Mouse (Mus musculus): ENCODE measurements around the gene Zmiz1. TPM values are rescaled to one million over a fixed set of nuclear protein-coding genes. Genes with fewer than 3 reads are reported as not detected.

Zmiz1 gene
- polyA plus RNA-seq, 1 experiment from 2014 or later = 57.2 TPM

DNA sequence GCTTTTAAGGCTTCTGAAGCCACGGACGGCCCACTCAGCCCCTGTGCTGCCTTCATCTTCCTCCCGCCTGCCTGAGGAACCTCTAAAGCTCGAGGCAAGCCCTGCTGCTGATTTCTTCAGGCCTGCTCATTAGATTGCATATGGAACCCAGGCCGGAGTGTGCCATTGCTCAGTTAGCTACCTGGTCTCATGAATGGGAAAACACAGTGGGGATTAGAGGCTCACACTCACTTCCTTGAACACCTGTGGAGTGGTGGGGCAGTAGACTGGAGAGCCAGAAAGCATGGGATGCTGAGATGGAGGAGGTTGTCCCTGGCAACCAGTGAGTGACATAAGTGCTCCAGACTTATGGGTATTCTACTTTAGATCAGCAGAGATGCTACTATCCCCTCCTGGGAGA lies 19.3 kb downstream of the Zmiz1 start:
- no peaks in the 10 kb centered on the region for H3K36me3 ChIP-seq
- peak overlapping the region; percentile 76 for H3K27ac ChIP-seq (replicated peaks)
- no peak overlapping the region for H3K9ac ChIP-seq
- H3K4me2 ChIP-seq = no peak overlapping the region
- H3K4me3 ChIP-seq = no peak overlapping the region
- WGBS = 54% methylated on average over 5 of the region's 5 CpGs
- no peaks in the 10 kb centered on the region for H3K9me3 ChIP-seq
- H3K4me1 ChIP-seq (replicated peaks) = peaks cover 100% of the 10 kb centered on the region
- no peaks in the 10 kb centered on the region for H3K27me3 ChIP-seq
- no peak for ATAC-seq (ENCODE audit: low read depth)

- peak overlapping the region; percentile 35 for H3K9ac ChIP-seq
- 45% methylated on average over 9 of the region's 9 CpGs for WGBS
- ATAC-seq (ENCODE audit: low read depth) = peak; percentile 54
Observed at GRCm38 (mm10) chr14:25478755-25479154, 19.8 kb downstream of the Zmiz1 start.

GRCm38 (mm10) chr14:25479841-25480252 lies 20.9 kb downstream of the Zmiz1 start:
- H3K4me2 ChIP-seq = no peak overlapping the region
- peak overlapping the region; percentile 76 for H3K27ac ChIP-seq (replicated peaks)
- H3K4me1 ChIP-seq (replicated peaks) = peaks cover 100% of the 10 kb centered on the region
- H3K36me3 ChIP-seq = no peaks in the 10 kb centered on the region
- WGBS = 65% methylated on average over 3 of the region's 3 CpGs
- no peak overlapping the region for H3K4me3 ChIP-seq
- no peaks in the 10 kb centered on the region for H3K27me3 ChIP-seq
- no peaks in the 10 kb centered on the region for H3K9me3 ChIP-seq
- ATAC-seq (ENCODE audit: low read depth) = no peak
- no peak overlapping the region for H3K9ac ChIP-seq

More at GRCm38 (mm10) chr14:25478755-25479154, 19.8 kb downstream of the Zmiz1 start:
- H3K9me3 ChIP-seq = no peaks in the 10 kb centered on the region
- peak overlapping the region; percentile 76 for H3K27ac ChIP-seq (replicated peaks)
- no peak overlapping the region for H3K4me3 ChIP-seq
- no peak overlapping the region for H3K4me2 ChIP-seq
- H3K4me1 ChIP-seq (replicated peaks) = peaks cover 100% of the 10 kb centered on the region
- no peaks in the 10 kb centered on the region for H3K27me3 ChIP-seq
- H3K36me3 ChIP-seq = no peaks in the 10 kb centered on the region

- peak overlapping the region; percentile 76 for H3K27ac ChIP-seq (replicated peaks)
- no peaks in the 10 kb centered on the region for H3K9me3 ChIP-seq
- no peak overlapping the region for H3K4me2 ChIP-seq
- ATAC-seq (ENCODE audit: low read depth) = no peak
- WGBS = 82% methylated on average over 4 of the region's 4 CpGs
- H3K4me3 ChIP-seq = no peak overlapping the region
- H3K9ac ChIP-seq = no peak overlapping the region
- H3K36me3 ChIP-seq = no peaks in the 10 kb centered on the region
- peaks cover 100% of the 10 kb centered on the region for H3K4me1 ChIP-seq (replicated peaks)
- H3K27me3 ChIP-seq = no peaks in the 10 kb centered on the region
Observed at GRCm38 (mm10) chr14:25480443-25480842, 21.5 kb downstream of the Zmiz1 start.

DNA sequence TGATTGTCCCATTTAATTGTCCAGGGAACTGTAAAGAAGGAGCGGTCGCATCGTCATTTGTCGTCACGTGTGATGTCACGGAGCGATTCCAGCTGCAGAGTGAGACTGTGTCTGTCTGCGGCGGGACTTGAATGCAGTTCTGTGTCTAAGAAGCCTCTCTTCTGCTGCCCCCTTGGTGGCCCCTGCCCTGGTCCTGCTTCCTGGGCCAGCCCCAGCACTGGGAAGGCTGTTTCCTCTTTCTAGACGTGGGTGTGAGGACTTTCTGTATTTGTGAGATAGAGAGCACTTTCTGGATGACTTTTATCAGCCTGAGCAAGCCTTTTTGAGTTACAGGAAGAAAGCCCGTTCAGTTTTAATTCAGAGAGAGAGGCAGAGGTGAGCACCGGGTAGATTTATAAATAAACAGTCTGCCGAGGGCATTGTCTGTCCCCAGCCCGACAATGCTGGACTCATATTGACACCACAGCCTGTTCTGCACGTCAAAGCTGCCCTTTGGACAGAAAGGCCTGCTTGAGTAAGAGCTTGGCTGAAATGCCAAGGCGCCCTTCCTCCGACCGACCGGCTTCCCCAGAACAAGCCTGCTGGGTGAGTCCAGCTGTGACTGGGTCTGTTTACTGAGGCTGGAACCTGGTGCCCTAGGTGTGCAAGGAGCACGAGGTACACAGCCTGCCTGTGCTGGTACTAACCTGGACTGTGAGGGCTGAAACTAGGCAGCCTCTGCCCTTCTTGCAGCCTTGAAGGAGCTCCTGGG lies 22.1 kb downstream of the Zmiz1 start:
- H3K9me3 ChIP-seq = no peaks in the 10 kb centered on the region
- peak overlapping the region; percentile 64 for H3K27ac ChIP-seq (replicated peaks)
- H3K4me3 ChIP-seq = no peak overlapping the region
- peak overlapping the region; percentile 13; the same call in 1 of the 2 replicates for H3K9ac ChIP-seq
- H3K27me3 ChIP-seq = no peaks in the 10 kb centered on the region
- 0 out of 2 replicates have a peak overlapping the region, but pooled peaks have one; percentile 1 for H3K4me2 ChIP-seq
- H3K36me3 ChIP-seq = no peaks in the 10 kb centered on the region
- peaks cover 100% of the 10 kb centered on the region for H3K4me1 ChIP-seq (replicated peaks)
- WGBS = 50% methylated on average over 20 of the region's 20 CpGs
- ATAC-seq (ENCODE audit: low read depth) = no peak

GRCm38 (mm10) chr14:25481667-25482331 lies 22.8 kb downstream of the Zmiz1 start:
- 0 out of 2 replicates have a peak overlapping the region, but pooled peaks have one; percentile 1 for H3K4me2 ChIP-seq
- H3K9ac ChIP-seq = peak overlapping the region; percentile 13; the same call in 1 of the 2 replicates
- peak overlapping the region; percentile 64 for H3K27ac ChIP-seq (replicated peaks)
- 82% methylated on average over 11 of the region's 11 CpGs for WGBS
- no peak overlapping the region for H3K4me3 ChIP-seq
- ATAC-seq (ENCODE audit: low read depth) = no peak
- peaks cover 100% of the 10 kb centered on the region for H3K4me1 ChIP-seq (replicated peaks)
- no peaks in the 10 kb centered on the region for H3K9me3 ChIP-seq
- H3K27me3 ChIP-seq = no peaks in the 10 kb centered on the region
- H3K36me3 ChIP-seq = no peaks in the 10 kb centered on the region

GRCm38 (mm10) chr14:25482404-25482803 lies 23.4 kb downstream of the Zmiz1 start:
- no peak overlapping the region for H3K9ac ChIP-seq
- peaks cover 100% of the 10 kb centered on the region for H3K4me1 ChIP-seq (replicated peaks)
- no peak for ATAC-seq (ENCODE audit: low read depth)
- H3K4me3 ChIP-seq = no peak overlapping the region
- H3K9me3 ChIP-seq = no peaks in the 10 kb centered on the region
- H3K27me3 ChIP-seq = no peaks in the 10 kb centered on the region
- 43% methylated on average over 5 of the region's 5 CpGs for WGBS
- H3K27ac ChIP-seq (replicated peaks) = no peak overlapping the region
- no peak overlapping the region for H3K4me2 ChIP-seq
- no peaks in the 10 kb centered on the region for H3K36me3 ChIP-seq

- H3K27me3 ChIP-seq = no peaks in the 10 kb centered on the region
- H3K4me2 ChIP-seq = no peak overlapping the region
- no peak overlapping the region for H3K27ac ChIP-seq (replicated peaks)
- H3K4me1 ChIP-seq (replicated peaks) = peaks cover 100% of the 10 kb centered on the region
- no peaks in the 10 kb centered on the region for H3K9me3 ChIP-seq
- WGBS = 89% methylated on average over 2 of the region's 2 CpGs
- no peak for ATAC-seq (ENCODE audit: low read depth)
- H3K9ac ChIP-seq = peak overlapping the region; percentile 12; the same call in 1 of the 2 replicates
- H3K4me3 ChIP-seq = no peak overlapping the region
- no peaks in the 10 kb centered on the region for H3K36me3 ChIP-seq
Observed at GRCm38 (mm10) chr14:25483285-25483684, 24.3 kb downstream of the Zmiz1 start.

DNA sequence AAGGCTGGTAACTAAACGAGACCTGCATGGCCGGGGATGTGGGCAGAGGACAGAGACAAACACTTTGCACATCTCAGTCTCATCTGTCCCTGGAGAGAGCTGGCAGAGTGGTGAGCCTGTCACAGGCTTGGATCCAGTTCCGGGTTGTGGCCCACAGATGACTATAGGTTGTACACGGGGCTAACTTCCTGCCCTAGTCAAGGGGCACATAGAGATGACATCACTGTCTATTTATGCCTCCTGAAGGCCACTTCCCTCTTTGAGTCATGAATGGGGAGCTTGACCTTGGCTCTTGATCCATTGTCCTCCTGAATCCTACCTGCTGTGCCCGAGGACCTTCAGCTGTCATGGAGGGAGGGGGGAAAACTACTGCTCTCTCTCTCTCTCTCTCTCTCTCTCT lies 25.1 kb downstream of the Zmiz1 start:
- Histone ChIP-seq H3K9me3 (no peaks in the 10 kb centered on the region), H3K27ac (replicated peaks) (0 out of 2 replicates have a peak overlapping the region, but pooled peaks have one; percentile 29), H3K4me3 (no peak overlapping the region), H3K4me1 (replicated peaks) (peaks cover 100% of the 10 kb centered on the region), H3K27me3 (no peaks in the 10 kb centered on the region), H3K36me3 (no peaks in the 10 kb centered on the region), H3K9ac (no peak overlapping the region), H3K4me2 (no peak overlapping the region)
- WGBS = 41% methylated on average over 5 of the region's 5 CpGs
- ATAC-seq (ENCODE audit: low read depth) = no peak

GRCm38 (mm10) chr14:25486220-25486619 lies 27.2 kb downstream of the Zmiz1 start:
- ATAC-seq (ENCODE audit: low read depth) = no peak
- no peaks in the 10 kb centered on the region for H3K36me3 ChIP-seq
- H3K9me3 ChIP-seq = no peaks in the 10 kb centered on the region
- no peak overlapping the region for H3K4me2 ChIP-seq
- no peak overlapping the region for H3K9ac ChIP-seq
- no peaks in the 10 kb centered on the region for H3K27me3 ChIP-seq
- H3K4me3 ChIP-seq = no peak overlapping the region
- WGBS = 88% methylated on average over 2 of the region's 2 CpGs
- peaks cover 100% of the 10 kb centered on the region for H3K4me1 ChIP-seq (replicated peaks)
- peak overlapping the region; percentile 33; the same call in 1 of the 2 replicates for H3K27ac ChIP-seq (replicated peaks)

- Histone ChIP-seq H3K4me3 (no peak overlapping the region), H3K4me2 (no peak overlapping the region), H3K9me3 (no peaks in the 10 kb centered on the region), H3K27me3 (no peaks in the 10 kb centered on the region), H3K9ac (peak overlapping the region; percentile 43; the same call in 1 of the 2 replicates), H3K4me1 (replicated peaks) (peaks cover 100% of the 10 kb centered on the region), H3K36me3 (no peaks in the 10 kb centered on the region), H3K27ac (replicated peaks) (peak overlapping the region; percentile 33; the same call in 1 of the 2 replicates)
- whole genome bisulfite sequencing = 70% methylated on average over 9 of the region's 9 CpGs
- no peak for ATAC-seq (ENCODE audit: low read depth)
Observed at GRCm38 (mm10) chr14:25486742-25487469, 27.9 kb downstream of the Zmiz1 start.

All from neural tube, embryonic 13.5 days (tissue).